Mouse (Mus musculus) kidney, postnatal 10 days (tissue): ENCODE results near the gene Tmem40.

Experiments used
- DNase-seq: peaks from one replicate; pipeline ENCODE4 v3.0.0; 2021; ENCODE audit warnings: mixed read lengths

The Tmem40 gene

DNA sequence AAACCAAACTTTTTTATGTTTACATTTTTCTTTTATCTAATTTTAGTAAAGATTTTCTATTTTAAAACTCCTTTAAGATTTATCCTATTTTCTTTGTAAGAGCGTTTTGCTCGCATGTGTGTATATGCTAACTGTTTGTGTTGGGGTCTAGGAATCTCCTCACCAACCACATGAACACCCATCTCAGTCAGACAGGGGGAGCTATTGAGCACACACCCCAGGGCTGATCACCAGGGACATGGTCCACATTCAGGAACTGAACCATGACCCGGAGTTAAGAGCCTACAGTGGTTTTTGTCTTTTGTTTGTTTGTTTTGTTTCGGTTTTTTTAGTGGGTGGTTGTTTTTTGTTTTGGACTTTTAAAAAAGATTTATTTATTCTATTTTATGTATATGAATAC lies 63.5 kb downstream of the Tmem40 start:
- no peak for DNase-seq

DNA sequence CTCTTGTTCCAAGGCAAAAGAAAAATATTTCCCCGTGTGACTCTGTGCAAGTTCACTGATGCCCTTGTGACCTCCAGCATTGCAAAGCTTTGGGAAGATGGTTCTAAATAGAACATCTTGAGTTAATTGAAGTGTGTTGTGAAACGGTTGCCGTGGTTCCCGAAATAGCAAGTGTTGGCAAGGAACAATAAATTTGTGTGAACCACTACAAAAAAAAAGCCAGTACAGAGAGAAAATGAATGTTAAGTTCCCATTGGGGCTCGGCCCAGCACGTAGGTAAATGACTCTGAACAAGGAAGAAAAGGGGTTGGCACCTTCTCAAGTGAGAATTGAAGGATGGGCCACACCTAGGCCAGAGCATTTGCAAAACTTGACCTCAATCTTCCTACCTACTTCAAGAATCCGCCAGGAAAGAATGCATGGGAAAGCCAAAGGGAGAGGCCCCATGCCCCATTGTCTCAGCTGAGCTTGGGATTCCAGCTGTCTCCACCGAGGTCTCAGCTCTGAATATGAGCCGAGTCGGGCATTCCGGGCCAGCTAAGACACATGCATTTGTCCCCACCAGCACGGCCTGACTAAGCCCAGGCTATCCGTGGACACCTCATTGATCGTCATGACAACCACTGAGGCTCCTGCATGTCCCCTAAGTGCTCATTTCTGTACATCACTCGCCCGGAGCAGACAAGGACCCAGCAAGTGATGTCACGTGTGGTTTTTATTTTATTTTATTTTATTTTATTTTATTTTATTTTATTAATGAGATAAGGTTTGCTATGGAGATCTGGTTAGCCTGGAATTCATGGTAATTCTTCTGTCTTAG lies 64.3 kb downstream of the Tmem40 start:
- no peak for DNase-seq

DNA sequence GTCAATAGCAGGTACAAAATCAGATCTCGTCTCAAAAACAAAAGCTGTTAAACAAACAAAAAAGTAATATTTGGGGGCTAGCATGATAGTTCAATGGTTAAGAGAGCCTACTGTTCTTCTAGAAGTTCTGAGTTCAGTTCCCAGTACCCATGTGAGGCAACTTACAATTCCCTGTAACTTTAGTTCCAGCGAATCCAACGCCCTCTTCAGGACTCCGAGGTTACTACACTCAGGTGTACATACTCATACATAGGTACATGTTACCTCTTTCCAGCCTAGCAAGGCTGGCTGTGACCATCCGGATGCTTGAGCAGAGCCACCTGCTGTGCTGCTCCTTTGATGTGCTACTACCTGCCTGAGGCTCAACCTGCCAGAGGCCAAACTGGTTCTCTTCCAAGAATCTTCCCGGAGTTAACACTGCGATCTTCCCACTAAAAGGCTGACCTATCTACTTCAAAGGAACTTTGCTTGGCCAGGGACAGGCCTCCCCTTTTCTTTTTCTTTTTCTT lies 65.4 kb downstream of the Tmem40 start:
- no peak for DNase-seq

DNA sequence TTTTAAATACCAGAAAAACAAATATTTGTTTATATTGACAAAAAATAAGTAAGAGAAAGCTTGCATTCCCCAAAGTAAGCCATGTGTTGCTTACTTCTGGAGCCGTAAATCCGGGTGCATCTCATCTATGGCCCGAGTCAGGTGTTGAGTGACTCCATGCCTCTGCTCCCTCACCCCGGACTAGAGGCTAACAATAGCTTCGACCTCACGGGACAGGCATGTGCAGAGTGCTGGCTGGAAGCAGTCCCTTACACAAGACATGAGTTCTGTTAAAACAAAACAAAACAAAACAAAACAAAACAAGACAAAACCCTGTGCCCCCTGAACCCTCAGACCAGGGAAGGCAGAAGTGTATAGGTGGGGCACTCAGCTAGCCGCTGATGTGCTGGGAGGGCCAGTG lies 67.1 kb downstream of the Tmem40 start:
- no peak for DNase-seq

DNA sequence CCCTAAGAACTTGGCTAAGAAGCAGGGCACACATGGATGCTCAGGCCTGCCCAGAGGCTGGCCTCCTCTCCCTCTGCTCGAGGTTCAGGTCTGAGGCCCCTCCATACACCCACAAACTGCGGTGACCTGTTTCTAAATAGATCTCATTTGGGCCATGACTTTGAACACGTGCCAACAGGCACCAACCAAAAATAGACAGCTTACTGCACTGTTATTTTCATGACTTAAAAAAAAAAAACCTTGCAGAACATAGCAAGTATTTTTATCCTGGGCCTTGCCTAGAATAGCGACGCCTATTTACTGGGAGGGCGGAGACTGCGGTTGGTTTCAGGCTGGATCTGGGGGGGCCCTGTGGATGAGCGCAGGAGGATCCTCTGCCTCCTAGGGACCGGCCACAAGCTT lies 67.8 kb downstream of the Tmem40 start:
- DNase-seq = peak; percentile 19

DNA sequence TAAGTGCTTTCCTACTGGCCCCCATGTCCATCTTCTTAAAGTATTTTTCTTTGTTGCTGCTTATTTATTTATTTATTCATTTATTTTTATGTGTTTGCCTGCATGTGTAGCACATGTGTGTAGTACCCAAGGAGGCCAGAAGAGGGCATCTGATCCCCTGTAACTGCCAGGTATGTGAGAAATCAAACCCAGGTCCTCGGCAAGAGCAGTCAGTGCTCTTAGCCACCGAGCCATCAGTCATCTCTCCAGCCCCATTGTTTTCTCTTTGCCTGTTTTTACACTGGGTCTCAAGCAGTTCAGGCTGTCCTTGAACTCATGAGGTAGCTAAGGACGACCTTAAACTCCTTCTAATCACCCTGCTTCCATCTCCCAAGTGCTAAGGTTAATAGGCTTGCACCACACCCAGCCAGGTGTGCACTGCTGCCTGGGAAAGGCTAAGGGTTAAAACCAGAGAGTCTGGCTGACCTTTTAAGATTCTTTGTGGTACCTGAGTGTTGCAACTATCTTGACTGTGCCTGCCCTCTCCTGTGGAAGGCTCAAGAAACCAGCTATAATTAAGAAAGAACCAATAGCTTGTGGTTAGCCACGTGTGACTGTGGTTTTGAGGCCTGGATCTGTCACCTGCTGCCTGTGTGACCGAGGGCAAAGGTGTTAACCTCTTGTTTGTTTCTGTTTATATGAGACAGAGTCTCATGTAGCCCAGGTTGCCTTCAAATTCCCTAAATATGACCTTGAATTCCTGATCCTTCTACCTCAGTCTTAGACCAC lies 69.1 kb downstream of the Tmem40 start:
- peak; percentile 35 for DNase-seq

DNA sequence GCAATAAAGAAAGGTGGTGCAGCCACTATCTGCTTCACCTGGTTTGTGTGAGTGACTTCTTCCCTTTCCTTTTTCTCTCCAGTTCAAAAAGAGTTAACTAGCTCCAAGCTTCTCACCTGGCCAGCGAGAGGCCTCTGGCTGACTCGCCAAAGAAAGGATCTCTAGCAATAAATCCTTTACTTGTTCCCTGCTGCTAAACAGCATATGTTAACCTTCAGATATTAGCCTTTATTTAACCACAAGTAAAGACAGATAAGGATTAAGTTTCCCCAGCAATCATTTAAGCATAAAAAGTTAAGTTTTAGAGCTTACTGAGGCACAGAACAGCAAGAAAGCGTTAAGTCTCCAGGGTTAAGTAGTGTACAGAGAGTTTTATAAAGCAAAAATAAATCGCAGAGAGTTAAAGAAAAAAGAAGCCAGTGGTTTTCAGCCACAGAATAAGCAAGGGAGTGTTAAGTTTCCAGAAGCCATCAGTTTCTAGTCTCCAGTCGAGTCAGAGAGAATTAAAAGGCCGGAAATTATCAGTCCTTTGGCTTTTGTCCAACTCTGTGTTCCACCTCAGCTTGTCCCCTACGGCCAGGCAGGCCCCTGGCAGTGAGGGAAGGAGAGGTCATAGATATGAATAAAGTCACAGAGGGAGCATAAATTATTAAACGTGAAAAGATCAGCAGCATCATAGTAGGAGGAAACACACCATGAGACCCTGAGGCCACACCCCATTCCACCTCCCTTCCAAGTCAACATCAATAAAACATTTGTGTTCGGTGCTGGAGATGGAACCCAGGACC lies 69.9 kb downstream of the Tmem40 start:
- peak; percentile 19 for DNase-seq

DNA sequence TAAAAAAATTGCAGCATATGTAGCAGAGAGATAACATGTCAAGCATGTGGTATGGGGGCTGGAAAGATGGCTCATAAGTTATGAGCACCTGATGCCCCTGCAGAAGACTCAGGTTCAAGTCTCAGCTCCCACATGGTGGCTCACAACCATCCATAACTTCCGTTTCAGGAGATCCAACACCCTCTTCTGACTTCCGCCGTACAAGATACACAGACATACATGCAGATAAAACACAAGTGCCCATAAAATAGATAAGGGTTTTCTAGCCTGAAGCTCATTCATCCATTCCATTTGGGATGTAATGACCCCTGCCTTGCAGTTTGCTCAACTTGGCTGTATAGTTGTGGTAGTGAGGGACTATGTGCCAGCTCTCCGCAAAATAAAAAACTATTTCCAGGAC lies 72.1 kb downstream of the Tmem40 start:
- no peak for DNase-seq

DNA sequence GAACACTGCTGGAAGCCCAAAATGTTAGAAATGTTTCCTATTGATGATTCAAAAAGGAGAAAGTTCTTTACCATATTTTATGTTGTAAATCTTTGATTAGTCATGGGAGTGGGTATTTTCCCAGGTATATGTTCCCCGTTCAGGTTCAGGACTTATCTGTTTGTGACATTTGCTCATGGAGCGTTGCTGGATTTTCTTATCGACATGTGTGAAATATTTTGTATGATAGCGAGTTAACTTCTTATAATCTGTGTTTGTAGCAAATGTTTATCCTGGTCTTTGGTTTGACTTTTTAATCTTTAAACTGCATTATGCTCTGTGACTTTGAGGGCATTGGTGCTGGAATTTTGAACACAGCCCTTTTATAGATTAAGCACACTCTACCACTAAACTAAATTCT lies 73.6 kb downstream of the Tmem40 start:
- no peak for DNase-seq

DNA sequence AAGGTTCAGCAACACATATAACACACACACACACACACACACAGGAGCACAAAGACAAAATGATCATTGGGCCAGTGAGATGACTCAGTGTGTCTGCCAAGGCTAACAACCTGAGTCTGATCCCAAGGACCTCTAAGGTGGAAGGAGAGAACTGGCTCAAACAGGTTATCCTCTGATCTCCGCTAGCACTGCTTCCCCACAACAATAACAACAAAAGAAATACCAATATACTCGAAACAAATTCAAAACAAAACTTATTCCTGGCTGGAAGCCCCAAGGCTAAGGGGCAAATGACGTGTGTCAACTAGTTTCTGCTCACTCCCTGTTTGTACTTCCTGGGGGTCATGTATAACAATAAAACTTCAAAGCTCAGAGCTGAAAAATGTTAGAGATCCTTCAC lies 74.5 kb downstream of the Tmem40 start:
- no peak for DNase-seq

DNA sequence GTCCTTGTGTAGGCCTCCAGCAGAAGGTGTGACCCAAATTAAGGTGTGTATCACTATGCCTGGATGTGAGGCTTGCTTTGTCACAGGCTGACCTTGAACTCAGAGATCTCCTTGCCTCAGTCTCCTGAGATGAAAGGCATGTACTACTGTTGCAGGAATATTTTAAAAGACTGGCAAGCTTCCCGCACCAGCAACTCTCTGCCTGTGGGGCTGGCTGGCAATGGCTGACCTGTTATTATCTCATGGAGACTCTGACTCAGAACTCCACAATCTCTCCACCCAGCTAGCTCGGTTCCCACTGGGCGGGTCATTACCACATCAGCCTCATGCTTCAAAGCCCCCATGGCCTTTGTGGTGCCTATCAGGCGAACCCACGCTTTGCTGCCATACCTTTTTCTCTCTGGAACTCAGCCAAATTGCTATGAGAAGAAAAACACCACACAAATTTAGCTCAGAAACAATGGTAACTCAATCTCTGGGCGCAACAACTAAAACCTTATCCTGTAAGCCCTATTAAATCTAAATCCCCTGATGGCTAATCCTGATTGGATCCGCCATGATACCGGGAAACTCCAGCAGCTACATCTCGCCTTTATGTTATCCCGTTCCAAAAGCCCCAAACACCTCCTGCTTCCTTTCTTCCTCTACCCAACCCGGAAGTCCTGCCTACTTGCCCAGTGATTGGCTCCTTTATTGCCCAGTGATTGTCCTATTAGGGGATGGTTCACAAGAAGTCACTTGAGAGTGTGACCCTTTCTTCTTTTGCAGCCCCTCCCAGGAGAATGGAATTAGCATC lies 77.2 kb downstream of the Tmem40 start:
- DNase-seq = no peak

DNA sequence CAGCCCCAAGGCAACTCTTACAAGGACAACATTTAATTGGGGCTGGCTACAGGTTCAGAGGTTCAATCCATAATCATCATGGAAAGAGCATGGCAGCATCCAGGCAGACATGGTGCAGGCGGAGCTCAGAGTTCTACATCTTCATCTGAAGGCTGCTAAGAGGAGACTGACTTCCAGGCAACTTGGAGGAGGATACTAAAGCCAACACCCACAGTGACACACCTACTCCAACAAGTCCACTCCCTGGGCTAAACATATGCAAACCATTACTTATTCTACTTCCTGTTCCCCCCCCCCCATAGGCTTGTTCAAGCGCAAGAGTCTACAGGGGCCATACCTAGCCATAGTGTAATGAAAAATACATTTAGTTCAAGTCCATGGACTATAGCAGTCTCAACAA lies 77.9 kb downstream of the Tmem40 start:
- no peak for DNase-seq

DNA sequence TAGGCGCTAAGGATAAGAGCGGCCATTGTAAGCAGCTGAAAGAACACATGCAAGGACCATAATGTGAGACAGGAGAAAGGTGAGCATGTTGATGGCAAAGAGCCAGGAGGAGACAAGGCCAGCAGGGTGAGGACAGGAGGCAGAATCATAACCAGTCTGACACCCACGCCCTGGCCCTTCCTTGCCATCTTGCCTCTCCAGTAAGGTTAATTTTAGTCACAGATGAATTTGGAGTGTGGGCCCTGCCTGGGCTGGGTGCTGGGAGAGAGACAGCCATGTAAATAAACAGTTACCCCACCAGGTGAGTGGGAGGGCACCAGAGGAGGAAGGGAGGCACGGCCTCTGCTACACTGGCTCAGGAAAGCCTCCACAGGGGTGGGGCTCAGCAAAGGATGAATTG lies 81.1 kb downstream of the Tmem40 start:
- DNase-seq = no peak
